Mouse (Mus musculus) activated CD4-positive, CD25-positive, alpha-beta regulatory T cell, adult 4 months (primary cell): ENCODE data around the gene Efcab2. TPM values are rescaled to one million over a fixed set of nuclear protein-coding genes. Genes with fewer than 3 reads are reported as not detected.
"Not testable (repeated sequence)": the region's sequence is repeated elsewhere in the genome, so short reads cannot be mapped to it uniquely, and the experiment has no call there.

Experiments used
- ATAC-seq: one replicate; pipeline ENCODE4 v1.8.0; 2017
- polyA plus RNA-seq, 2 experiments: library from polyadenylated mRNA; unstranded; fragments of 100-300 nt; shearing (Covaris generic); gene quantifications; one replicate each; pipeline ENCODE4 v1.2.1; 2017

Gene Efcab2
- polyA plus RNA-seq, 2 experiments from 2014 or later: 3.6 to 5.4 TPM

DNA sequence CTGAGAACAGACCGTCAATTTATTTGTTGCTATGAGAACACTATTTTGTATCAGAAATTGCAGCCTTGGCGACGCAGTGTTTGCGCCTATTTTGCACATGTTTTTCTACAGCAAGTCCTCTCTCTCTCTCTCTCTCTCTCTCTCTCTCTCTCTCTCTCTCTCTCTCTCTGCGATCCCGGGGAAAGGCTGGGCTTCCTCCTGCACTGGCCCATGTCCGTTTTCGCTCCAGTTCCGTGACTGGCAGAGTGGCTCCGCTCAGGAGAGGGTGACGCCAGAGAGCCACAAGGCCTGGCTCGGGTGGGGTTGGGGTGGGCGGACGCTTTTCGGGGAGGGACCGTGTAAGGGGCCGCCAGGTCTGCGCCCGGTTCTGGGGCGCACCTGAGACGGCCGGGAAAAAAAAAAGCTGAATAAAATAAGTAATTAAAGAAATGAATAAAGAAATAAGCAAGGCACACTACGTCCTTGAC is 407 bp upstream of the Efcab2 start:
- ATAC-seq: peak; percentile 34

- no peak for ATAC-seq
These were observed 1.1 kb downstream of the Efcab2 start for GRCm38 (mm10) chr1:178406765-178407645.

- ATAC-seq: no peak
These were observed 1.8 kb downstream of the Efcab2 start for GRCm38 (mm10) chr1:178407651-178408050.

GRCm38 (mm10) chr1:178408901-178409361 is 3.0 kb downstream of the Efcab2 start:
- no peak for ATAC-seq

DNA sequence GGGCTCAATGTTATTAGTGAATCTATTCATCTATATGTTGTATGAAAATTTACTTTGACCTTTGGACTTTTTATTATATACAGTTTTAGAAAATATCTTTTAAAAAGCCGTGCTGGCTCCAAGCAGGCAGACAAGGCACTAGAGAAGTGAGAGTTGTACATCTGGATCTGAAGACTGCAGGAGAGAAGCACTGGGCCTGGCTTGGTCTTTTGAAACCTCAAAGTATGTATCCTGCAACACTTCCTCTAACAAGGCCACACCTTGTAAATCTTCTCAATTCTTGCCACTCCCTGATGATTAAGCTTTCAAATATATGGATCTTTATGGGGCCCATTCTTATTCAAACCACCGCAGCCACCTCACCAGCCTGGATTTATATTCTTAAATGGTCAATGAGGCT is 7.5 kb downstream of the Efcab2 start:
- not testable (repeated sequence) for ATAC-seq

DNA sequence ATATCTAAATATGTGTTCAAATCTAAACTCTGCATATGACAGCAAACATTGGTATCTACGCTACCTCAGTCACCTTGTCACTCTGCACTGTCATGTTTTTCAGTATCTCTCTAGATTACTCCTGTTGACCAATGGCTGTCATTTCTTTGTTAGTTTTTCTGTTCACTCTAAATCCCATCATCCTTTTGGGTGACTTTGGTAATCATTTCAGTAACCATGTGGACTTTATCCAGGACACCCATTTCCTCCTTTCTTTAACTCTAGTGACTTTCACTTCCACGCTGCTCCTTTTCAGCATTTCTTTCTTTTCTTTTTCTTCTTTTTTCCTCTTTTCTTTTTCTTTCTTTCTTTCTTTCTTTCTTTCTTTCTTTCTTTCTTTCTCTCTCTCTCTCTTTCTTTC is 13.7 kb downstream of the Efcab2 start:
- no peak for ATAC-seq

DNA sequence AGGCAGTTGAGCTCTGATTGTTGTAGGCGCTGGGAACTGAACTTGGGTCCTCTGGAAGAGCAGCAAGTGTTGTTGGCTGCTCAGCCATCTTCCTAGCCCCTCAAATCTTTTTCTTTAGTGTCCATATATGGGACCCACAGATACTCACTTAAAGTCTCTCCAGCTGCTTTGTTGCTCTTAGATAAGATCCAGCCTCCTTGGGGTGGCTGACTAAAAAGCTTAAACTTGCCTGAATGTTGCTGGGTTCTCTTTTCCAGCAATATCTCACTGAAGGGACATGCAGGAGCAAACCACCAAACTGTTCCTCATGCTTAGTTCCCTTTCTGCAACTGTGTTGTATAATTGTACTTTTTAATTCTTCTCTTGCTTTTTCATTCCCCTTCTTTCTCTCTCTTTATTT is 17.8 kb downstream of the Efcab2 start:
- no peak for ATAC-seq

GRCm38 (mm10) chr1:178431619-178432444 is 25.9 kb downstream of the Efcab2 start:
- ATAC-seq: no peak

DNA sequence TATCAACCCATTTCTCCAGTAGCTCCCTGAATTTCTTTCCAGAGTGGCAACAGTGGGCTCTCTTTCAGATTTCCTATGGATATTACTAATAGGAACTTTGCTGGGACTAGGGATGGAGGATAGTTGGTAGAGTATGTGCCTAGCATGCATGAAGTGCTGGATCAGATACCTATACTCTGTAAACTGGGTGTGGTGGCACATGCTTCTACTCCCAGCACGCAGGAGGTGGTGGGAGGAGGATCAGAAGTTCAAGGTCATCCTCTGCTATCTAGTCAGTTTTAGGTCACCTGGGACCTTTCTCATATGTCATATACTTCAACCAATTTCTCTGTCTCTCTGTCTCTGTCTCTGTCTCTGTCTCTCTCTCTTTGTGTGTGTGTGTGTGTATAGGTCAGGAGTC is 27.7 kb downstream of the Efcab2 start:
- ATAC-seq: no peak

DNA sequence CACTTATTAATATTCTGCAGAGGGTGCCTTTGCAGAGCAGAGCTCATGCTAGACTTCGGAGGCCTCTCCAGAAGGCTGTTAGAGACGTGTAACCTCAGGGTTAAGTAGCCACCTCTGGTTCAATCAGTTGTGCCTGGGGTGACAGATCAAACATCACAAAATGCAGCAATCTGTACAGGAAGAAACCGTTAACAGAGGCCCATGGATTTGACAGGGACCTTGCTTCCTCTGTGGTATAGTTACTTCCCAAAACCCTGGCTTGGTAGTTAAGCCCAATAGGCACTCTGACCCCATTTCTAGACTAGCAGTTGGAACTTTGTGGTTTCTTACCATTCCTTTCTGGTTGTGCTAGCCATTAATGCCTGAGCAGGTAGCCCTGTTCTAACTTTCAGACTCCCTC is 38.5 kb downstream of the Efcab2 start:
- ATAC-seq: no peak

DNA sequence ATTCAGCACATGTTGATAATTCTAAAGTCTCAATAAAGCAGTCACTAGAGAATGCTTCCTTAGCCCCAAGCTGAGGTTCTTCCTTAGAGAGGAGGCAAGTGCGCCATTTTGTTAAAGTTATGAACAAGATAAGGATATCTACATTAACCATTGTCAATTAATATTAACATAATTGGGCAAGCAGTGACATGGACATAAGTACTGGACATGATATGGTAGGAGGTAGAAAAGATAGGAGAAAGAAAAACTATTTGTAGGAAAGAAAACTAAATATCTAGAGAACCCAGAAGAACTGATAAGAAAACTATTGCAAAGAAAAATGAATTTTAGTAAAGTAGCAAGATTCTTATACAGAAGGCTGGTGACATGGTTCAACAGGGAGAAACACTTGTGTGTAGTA is 41.2 kb downstream of the Efcab2 start:
- ATAC-seq: no peak

GRCm38 (mm10) chr1:178448271-178448744 is 42.4 kb downstream of the Efcab2 start:
- ATAC-seq: no peak

DNA sequence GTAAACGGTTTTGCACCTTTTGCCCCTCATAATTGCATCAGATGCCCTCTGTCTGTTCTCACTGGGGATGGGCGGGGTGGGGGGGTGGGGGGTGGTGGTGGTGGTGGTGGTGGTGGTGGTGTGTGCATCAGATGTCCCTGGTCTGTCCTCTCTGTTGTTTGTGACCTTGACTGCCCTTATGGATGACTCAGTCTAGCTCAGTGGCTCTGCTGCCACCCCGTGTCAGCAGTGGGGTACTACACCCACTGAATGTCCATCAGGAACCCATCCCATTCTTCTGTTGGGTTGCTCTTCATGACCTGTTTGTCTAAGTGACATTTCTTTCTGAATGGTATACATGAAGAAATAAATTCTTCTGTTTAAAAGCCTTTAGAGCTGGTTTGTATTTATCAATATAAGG is 43.3 kb downstream of the Efcab2 start:
- ATAC-seq: peak; percentile 91

DNA sequence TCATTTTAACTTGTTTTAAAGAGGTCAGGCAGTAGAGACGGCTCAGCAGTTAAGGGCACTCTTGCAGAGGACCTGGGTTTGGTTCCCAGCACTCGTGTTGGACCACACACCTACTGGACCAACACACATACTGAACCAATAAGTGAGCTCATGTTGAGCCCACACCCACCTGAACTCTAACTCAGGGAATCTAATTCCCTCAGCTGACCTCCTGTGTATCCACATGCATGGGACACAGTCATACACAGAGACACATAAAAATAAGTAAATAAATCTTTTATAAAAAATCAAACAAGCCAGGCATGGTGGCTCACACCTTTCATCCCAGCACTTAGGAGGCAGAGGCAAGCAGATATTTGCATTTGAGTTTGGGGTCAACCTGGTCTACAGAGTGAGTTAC is 44.0 kb downstream of the Efcab2 start:
- ATAC-seq: no peak

DNA sequence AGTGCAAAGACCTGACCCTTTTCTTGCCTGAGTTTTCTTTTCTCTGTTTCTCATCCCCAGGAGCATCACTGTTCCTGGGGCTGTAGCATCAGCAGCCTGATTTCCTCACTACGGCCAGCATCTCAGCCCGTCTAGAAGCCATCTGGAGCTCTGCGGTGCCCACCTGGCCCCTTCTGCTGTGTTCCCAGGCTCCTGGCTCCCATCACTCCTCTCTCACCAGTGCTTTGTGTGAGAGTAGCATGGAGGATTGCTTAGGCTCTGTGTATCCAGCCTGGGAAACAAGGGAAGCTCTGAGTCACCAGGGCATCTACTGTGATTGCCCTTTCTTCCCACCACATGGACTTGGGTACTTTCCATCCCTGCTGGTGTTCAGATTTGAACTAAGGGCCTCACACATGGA is 48.2 kb downstream of the Efcab2 start:
- no peak for ATAC-seq

DNA sequence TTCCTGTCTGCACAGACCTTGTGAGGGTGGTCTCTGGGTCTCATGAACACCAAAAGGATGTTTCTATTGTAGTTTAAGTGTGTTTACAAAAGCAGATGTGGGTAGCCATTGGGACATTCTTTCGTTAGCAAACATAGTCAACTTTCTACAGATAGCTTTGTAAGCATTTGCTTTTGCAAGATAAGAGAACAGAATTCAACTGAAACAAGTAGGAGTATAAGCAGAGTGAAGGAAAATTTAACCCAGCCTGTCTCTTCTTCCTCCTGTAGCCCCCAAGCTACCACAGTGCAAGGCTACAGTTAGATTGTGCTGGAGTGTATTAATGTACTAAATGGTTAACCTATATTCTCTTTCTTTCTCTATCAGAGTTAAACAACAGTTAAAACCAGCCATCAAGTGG is 49.2 kb downstream of the Efcab2 start:
- no peak for ATAC-seq

DNA sequence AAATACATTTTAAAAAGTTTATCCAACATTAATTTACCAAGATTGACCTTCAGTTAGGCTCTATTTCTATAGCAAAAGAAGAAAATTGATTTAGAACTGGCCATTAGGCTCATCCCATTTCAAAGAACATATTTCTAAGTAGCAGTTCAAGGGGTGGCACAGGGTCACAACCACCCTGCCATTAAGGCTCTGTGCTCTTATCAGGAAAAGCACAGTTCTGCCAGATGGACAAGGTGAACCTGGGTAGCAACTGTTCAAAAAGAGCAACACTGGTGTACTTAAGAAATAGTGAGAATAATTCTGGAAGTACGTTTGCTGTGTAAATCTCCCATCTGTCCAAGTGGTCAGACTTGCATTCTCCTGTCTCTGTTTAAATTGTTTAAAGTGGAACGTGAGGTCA is 52.1 kb downstream of the Efcab2 start:
- ATAC-seq: no peak

GRCm38 (mm10) chr1:178463712-178464111 is 57.8 kb downstream of the Efcab2 start:
- ATAC-seq: peak; percentile 94

- ATAC-seq: no peak
These were observed 58.3 kb downstream of the Efcab2 start for GRCm38 (mm10) chr1:178464140-178464539.

GRCm38 (mm10) chr1:178467594-178467993 is 61.7 kb downstream of the Efcab2 start:
- no peak for ATAC-seq

GRCm38 (mm10) chr1:178468280-178468679 is 62.4 kb downstream of the Efcab2 start:
- no peak for ATAC-seq

- no peak for ATAC-seq
These were observed 78.0 kb downstream of the Efcab2 start for GRCm38 (mm10) chr1:178483854-178484253.

GRCm38 (mm10) chr1:178485138-178485867 is 79.4 kb downstream of the Efcab2 start:
- ATAC-seq: no peak
